Mouse (Mus musculus) frontal cortex, postnatal 10 days (tissue): Measurements from ENCODE around the gene Brip1.
A peak's percentile ranks its signal among the peaks of the same experiment; 100 is the strongest.

Experiments
- DNase-seq, 2 experiments: peaks; one replicate each; pipeline ENCODE4 v3.0.0; 2022; ENCODE audit warnings: low spot score in 2 of 2, mixed read lengths in 1 of 2

The Brip1 gene

GRCm38 (mm10) chr11:86115955-86116354, 85.0 kb downstream of the Brip1 start:
- no peak for DNase-seq

GRCm38 (mm10) chr11:86107276-86107675, 93.7 kb downstream of the Brip1 start:
- DNase-seq, result no peak

- DNase-seq, result peak in 1 of 2 experiments; percentile 5
These were observed 94.4 kb downstream of the Brip1 start for GRCm38 (mm10) chr11:86106596-86106995.

GRCm38 (mm10) chr11:86101191-86101590, 99.8 kb downstream of the Brip1 start:
- no peak for DNase-seq

GRCm38 (mm10) chr11:86099341-86099740, 101.7 kb downstream of the Brip1 start:
- DNase-seq, result no peak

GRCm38 (mm10) chr11:86088815-86089214, 112.2 kb downstream of the Brip1 start:
- no peak for DNase-seq

GRCm38 (mm10) chr11:86084522-86084921, 116.5 kb downstream of the Brip1 start:
- DNase-seq, result no peak

GRCm38 (mm10) chr11:86078025-86078424, 123.0 kb downstream of the Brip1 start:
- DNase-seq, result no peak

- no peak for DNase-seq
These were observed 124.0 kb downstream of the Brip1 start for GRCm38 (mm10) chr11:86076966-86077365.

- DNase-seq, result no peak
These were observed 124.6 kb downstream of the Brip1 start for GRCm38 (mm10) chr11:86076403-86076802.

- no peak for DNase-seq
These were observed 125.6 kb downstream of the Brip1 start for GRCm38 (mm10) chr11:86075371-86075770.

- DNase-seq, result no peak
These were observed 132.3 kb downstream of the Brip1 start for GRCm38 (mm10) chr11:86068651-86069050.

- DNase-seq, result no peak
These were observed 133.8 kb downstream of the Brip1 start for GRCm38 (mm10) chr11:86067154-86067553.

- no peak for DNase-seq
These were observed 136.1 kb downstream of the Brip1 start for GRCm38 (mm10) chr11:86064881-86065280.

GRCm38 (mm10) chr11:86061243-86061642, 139.8 kb downstream of the Brip1 start:
- DNase-seq, result no peak

GRCm38 (mm10) chr11:86059123-86059522, 141.9 kb downstream of the Brip1 start:
- no peak for DNase-seq

GRCm38 (mm10) chr11:86055806-86056205, 145.2 kb downstream of the Brip1 start:
- no peak for DNase-seq

- no peak for DNase-seq
These were observed 149.6 kb downstream of the Brip1 start for GRCm38 (mm10) chr11:86051383-86051782.

GRCm38 (mm10) chr11:86050430-86051280, 150.3 kb downstream of the Brip1 start:
- no peak for DNase-seq

GRCm38 (mm10) chr11:86039994-86040393, 161.0 kb downstream of the Brip1 start:
- no peak for DNase-seq

GRCm38 (mm10) chr11:86039355-86039754, 161.6 kb downstream of the Brip1 start:
- no peak for DNase-seq

GRCm38 (mm10) chr11:86038701-86039100, 162.3 kb downstream of the Brip1 start:
- no peak for DNase-seq

GRCm38 (mm10) chr11:86032910-86033309, 168.1 kb downstream of the Brip1 start:
- DNase-seq, result no peak

GRCm38 (mm10) chr11:86028034-86028433, 173.0 kb downstream of the Brip1 start:
- no peak for DNase-seq
